Mouse (Mus musculus) forebrain, embryonic 12.5 days (tissue): Measurements from ENCODE around the gene Foxf1. TPM values are rescaled to one million over a fixed set of nuclear protein-coding genes. Genes with fewer than 3 reads are reported as not detected.

ENCODE experiments used
- ATAC-seq: fragments of 200-750 bp; cut with Nextera tagmentation; 2 replicates; pipeline ENCODE4 v1.8.0; 2017; ENCODE audit warnings: moderate TSS enrichment; ENCODE audit not compliant: low FRiP score
- H3K27ac ChIP-seq: fragments of 300-500 bp; sonication (generic); 2 replicates; pipeline ENCODE4 v1.5.1; 2016; ENCODE audit warnings: mild to moderate bottlenecking
- H3K27me3 ChIP-seq: fragments of 300-500 bp; sonication (generic); 2 replicates; pipeline ENCODE4 v1.6.1; 2016; ENCODE audit warnings: mild to moderate bottlenecking
- H3K36me3 ChIP-seq: fragments of 300-500 bp; sonication (generic); replicated peaks from 2 replicates; pipeline ENCODE4 v1.6.1; 2016; ENCODE audit warnings: mild to moderate bottlenecking
- H3K4me1 ChIP-seq: fragments of 300-500 bp; sonication (generic); 2 replicates; pipeline ENCODE4 v1.6.1; 2016
- H3K4me2 ChIP-seq: fragments of 300-500 bp; sonication (generic); 2 replicates; pipeline ENCODE4 v1.6.1; 2016; ENCODE audit warnings: mild to moderate bottlenecking, moderate library complexity
- H3K4me3 ChIP-seq: fragments of 300-500 bp; sonication (generic); replicated peaks from 2 replicates; pipeline ENCODE4 v1.5.1; 2016; ENCODE audit warnings: mild to moderate bottlenecking
- H3K9ac ChIP-seq: fragments of 300-500 bp; sonication (generic); 2 replicates; pipeline ENCODE4 v1.6.1; 2016; ENCODE audit warnings: mild to moderate bottlenecking
- H3K9me3 ChIP-seq: fragments of 300-500 bp; sonication (generic); 2 replicates; pipeline ENCODE4 v1.6.1; 2016
- WGBS: fragments of 180-500 bp; shearing (Covaris S2); methylation state at CpG from one replicate; pipeline ENCODE4 v1.1.7; 2016; 5-methylcytosine and 5-hydroxymethylcytosine counted together
- polyA plus RNA-seq: library from polyadenylated mRNA; unstranded; fragments of >200 nt; fragmentation: Nextera tagmentation; extraction: Ambion mirVana; gene quantifications from 2 replicates; pipeline ENCODE4 v1.2.1, GENCODE M21; 2016

Gene Foxf1
- polyA plus RNA-seq, 1 experiment from 2014 or later = 1.0 TPM

DNA sequence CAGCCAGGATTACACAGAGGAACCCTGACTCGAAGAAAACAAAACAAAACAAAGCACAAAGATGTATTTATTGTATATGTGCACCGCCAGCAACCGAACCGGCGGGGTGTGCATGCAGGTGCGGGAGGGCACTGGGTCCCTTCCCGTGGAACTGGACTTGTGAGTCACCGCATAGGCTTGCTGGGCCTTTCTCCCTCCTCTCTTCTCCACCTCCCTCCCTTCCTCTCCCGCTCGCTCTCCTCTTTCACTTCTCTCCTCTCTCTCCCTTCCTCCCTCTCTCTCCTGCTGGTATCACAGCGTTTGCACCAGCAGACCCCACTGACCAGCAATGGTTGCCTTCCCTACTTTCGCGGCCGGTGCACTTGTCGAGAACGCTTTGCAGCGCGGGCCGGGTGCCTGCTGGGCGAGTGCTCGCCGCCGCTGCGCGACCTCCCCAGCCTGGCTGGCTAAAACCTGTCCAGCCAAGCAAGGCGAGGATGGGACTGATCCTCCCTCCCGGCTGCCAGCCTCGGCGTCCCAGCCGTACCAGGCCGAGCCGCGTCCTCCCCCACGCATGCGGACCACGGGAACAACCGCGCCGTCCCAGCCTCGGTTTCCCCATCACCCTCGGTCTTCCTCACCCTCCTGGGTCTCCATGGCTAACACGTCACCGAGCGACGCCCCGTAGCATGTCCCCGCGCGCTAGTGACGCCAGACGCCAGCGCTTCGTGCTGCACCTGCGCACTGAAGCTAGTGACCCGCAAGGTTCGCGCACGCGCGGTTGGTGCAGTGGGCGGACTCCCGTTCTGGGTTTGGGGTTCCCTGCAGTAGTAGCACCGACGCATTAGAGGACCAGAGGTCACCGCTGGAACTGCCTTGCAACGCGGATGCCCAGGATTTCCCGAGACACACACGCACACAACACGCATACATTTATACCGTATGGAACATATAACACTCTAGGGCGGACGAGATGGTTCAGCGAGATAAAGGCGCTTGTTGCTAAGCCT lies 23.8 kb downstream of the Foxf1 start, which contains the start of gene Mthfsd:
Gene Mthfsd (minus strand): TSS at position 725 of the 989 bp plus-strand sequence.
- Histone ChIP-seq H3K27me3 (peaks cover 27% of the 10 kb centered on the region), H3K4me1 (peaks cover 15% of the 10 kb centered on the region), H3K4me2 (peak within 1 kb of the TSS; percentile 94), H3K4me3 (peak within 1 kb of the TSS; percentile 89), H3K9ac (peak within 1 kb of the TSS; percentile 92), H3K9me3 (no peaks in the 10 kb centered on the region), H3K36me3 (peaks cover 19% of the 10 kb centered on the region), H3K27ac (peak within 1 kb of the TSS; percentile 73)
- 1% methylated on average over 75 of the region's 75 CpGs for WGBS
- ATAC-seq = peak; percentile 92

DNA sequence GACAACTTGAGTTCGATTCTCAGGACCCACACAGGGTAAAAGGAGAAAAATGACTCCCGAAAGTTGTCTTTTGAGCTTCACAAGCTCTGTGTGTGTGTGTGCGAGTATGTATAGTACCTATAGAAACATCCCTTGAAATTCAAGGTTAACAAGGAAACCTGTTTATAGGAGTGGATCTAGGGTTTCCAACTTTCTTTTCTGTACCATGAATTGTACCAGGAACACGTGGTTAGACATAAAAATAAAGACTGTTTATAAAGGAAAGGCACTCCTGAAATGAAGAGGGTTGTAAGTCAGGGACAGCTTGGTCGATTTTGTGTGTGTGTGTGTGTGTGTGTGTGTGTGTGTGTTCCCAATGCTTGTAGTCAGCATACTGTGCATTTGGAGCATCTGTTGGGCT lies 24.5 kb downstream of the Foxf1 start:
- Histone ChIP-seq H3K4me3 (peak overlapping the region; percentile 89), H3K27ac (peak overlapping the region; percentile 31; the same call in 1 of the 2 replicates), H3K4me2 (peak overlapping the region; percentile 94), H3K36me3 (peaks cover 13% of the 10 kb centered on the region), H3K4me1 (peaks cover 17% of the 10 kb centered on the region), H3K27me3 (peaks cover 32% of the 10 kb centered on the region), H3K9me3 (no peaks in the 10 kb centered on the region), H3K9ac (peak overlapping the region; percentile 92)
- ATAC-seq = no peak
- WGBS = 16% methylated on average over 5 of the region's 5 CpGs

DNA sequence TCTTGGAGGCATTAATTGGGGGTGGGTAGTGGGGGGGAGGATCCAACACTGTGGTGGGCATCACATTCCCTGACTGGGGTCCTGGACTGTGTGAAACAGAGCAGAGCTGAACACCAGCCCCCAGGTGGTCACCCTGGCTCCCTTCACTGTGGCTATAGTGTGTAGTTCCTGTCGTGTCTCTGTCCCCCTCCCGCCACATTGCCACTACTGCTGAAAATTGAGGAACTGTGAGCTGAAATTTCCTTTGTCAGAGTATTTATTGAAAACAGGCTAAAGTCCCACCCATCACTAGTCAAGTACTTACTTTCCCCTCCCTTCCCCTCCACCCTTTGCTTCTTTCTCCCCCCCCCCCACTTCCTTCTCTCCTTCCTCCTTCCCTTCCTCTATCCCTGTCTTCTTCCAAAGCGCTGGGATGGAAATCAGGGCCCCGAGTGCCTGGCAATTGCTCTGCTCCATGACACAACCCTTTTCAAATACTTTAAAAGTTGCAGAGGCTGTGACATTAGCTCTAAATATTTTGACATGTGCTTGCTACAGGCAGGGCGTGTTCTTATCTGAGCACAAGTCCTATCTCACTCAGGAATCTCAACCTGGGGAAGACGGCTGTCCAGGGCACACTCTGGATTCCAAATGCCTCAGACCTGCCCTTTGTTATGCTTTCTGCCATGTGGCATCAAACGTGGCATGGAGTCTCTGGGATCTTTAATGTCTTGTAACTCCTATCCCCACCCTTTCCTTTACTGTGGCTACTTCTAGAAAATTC lies 27.1 kb downstream of the Foxf1 start:
- peaks cover 57% of the 10 kb centered on the region for H3K27me3 ChIP-seq
- no peak overlapping the region for H3K9ac ChIP-seq
- no peak overlapping the region for H3K27ac ChIP-seq
- WGBS = 51% methylated on average over 7 of the region's 7 CpGs
- H3K4me3 ChIP-seq = no peak overlapping the region
- no peaks in the 10 kb centered on the region for H3K9me3 ChIP-seq
- H3K36me3 ChIP-seq = no peaks in the 10 kb centered on the region
- H3K4me1 ChIP-seq = peaks cover 24% of the 10 kb centered on the region
- no peak for ATAC-seq
- no peak overlapping the region for H3K4me2 ChIP-seq

DNA sequence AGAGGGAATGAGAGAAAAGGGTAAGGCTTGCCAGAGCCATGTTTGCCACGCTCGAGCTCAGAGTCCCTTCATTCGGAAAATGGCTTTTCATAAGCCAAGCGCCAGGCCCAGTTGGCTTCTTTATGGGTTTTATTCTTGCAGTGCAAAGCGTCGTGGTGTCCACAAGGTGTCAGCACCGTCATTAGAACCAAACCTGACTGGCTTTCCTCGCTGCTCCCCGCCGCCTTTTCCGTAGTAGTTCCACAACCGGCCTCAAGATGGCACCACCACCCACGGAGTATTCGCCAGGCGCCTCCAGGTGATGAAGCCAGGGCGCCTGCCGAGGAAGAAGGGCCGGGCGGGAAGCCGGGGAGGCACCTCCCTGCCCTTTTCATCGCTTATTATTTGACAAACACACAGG lies 29.1 kb downstream of the Foxf1 start:
- peak; percentile 42 for ATAC-seq

DNA sequence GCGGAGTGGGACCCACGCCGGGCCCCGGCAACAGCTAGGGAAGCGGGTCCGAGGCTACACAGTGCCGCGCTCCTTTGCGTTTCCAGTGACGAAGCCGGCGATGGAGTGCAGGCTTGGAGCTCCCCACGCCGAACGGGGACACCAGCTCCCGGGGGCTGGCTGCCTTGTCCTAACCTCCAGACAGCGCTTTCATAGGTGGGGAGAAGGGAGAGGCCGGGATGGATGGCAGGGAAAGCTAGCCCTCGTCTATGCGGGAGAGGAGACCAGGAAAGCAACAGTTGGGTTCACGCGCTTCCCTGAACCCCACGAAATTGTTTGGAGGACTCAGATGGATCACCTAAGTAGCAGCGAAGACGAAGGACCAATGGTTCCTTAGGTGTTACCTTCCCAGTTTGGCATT lies 30.9 kb downstream of the Foxf1 start:
- Histone ChIP-seq H3K27me3 (peaks cover 94% of the 10 kb centered on the region), H3K4me3 (no peak overlapping the region), H3K27ac (no peak overlapping the region), H3K36me3 (no peaks in the 10 kb centered on the region), H3K9me3 (0 out of 2 replicates have a peak, but pooled peaks cover 6% of the 10 kb centered on the region), H3K9ac (no peak overlapping the region), H3K4me1 (peaks cover 25% of the 10 kb centered on the region), H3K4me2 (no peak overlapping the region)
- ATAC-seq = no peak
- WGBS = under 1% methylated on average over 25 of the region's 25 CpGs

More for the DNA sequence above, 29.1 kb downstream of the Foxf1 start:
- Histone ChIP-seq H3K27me3 (peaks cover 77% of the 10 kb centered on the region), H3K4me2 (peak overlapping the region; percentile 2; the same call in 1 of the 2 replicates), H3K9ac (no peak overlapping the region), H3K27ac (no peak overlapping the region), H3K36me3 (no peaks in the 10 kb centered on the region), H3K4me3 (no peak overlapping the region), H3K4me1 (peaks cover 25% of the 10 kb centered on the region), H3K9me3 (0 out of 2 replicates have a peak, but pooled peaks cover 6% of the 10 kb centered on the region)
- WGBS = under 1% methylated on average over 21 of the region's 21 CpGs

DNA sequence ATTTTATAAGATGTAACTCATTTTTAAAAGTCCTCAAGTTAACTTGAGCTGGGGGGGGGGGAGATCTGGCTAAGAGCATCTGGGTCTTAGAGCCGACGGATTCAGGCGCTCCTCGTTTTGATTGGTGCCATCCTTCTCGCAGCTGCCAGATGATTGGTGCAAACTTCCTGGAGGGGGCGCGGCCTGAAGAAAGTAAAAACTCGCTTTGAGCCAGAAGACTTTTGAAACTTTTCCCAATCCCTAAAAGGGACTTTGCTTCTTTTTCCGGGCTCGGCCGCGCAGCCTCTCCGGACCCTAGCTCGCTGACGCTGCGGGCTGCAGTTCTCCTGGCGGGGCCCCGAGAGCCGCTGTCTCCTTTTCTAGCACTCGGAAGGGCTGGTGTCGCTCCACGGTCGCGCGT lies 31.8 kb downstream of the Foxf1 start, which contains the start of gene Foxc2:
Gene Foxc2 (plus strand): TSS at position 224 of the 400 bp plus-strand sequence.
- WGBS = 0% methylated on average over 25 of the region's 25 CpGs
- no peak for ATAC-seq
- peak within 1 kb of the TSS; percentile 32; the same call in 1 of the 2 replicates for H3K27ac ChIP-seq
- peaks cover 96% of the 10 kb centered on the region for H3K27me3 ChIP-seq
- H3K4me2 ChIP-seq = peak within 1 kb of the TSS; percentile 62
- H3K9me3 ChIP-seq = 0 out of 2 replicates have a peak, but pooled peaks cover 6% of the 10 kb centered on the region
- peaks cover 25% of the 10 kb centered on the region for H3K4me1 ChIP-seq
- H3K9ac ChIP-seq = 0 out of 2 replicates have a peak within 1 kb of the TSS, but pooled peaks have one; percentile 9
- no peaks in the 10 kb centered on the region for H3K36me3 ChIP-seq
- peak within 1 kb of the TSS; percentile 41 for H3K4me3 ChIP-seq

DNA sequence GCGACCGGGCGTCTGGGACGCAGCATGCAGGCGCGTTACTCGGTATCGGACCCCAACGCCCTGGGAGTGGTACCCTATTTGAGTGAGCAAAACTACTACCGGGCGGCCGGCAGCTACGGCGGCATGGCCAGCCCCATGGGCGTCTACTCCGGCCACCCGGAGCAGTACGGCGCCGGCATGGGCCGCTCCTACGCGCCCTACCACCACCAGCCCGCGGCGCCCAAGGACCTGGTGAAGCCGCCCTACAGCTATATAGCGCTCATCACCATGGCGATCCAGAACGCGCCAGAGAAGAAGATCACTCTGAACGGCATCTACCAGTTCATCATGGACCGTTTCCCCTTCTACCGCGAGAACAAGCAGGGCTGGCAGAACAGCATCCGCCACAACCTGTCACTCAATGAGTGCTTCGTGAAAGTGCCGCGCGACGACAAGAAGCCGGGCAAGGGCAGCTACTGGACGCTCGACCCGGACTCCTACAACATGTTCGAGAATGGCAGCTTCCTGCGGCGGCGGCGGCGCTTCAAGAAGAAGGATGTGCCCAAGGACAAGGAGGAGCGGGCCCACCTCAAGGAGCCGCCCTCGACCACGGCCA lies 32.5 kb downstream of the Foxf1 start:
- peak; percentile 25; the same call in 1 of the 2 replicates for ATAC-seq
- Histone ChIP-seq H3K4me1 (peaks cover 25% of the 10 kb centered on the region), H3K36me3 (no peaks in the 10 kb centered on the region), H3K4me2 (peak overlapping the region; percentile 62), H3K27me3 (peaks cover 96% of the 10 kb centered on the region), H3K9ac (0 out of 2 replicates have a peak overlapping the region, but pooled peaks have one; percentile 9), H3K9me3 (0 out of 2 replicates have a peak, but pooled peaks cover 6% of the 10 kb centered on the region), H3K4me3 (peak overlapping the region; percentile 41), H3K27ac (peak overlapping the region; percentile 32; the same call in 1 of the 2 replicates)
- under 1% methylated on average over 55 of the region's 55 CpGs for WGBS

DNA sequence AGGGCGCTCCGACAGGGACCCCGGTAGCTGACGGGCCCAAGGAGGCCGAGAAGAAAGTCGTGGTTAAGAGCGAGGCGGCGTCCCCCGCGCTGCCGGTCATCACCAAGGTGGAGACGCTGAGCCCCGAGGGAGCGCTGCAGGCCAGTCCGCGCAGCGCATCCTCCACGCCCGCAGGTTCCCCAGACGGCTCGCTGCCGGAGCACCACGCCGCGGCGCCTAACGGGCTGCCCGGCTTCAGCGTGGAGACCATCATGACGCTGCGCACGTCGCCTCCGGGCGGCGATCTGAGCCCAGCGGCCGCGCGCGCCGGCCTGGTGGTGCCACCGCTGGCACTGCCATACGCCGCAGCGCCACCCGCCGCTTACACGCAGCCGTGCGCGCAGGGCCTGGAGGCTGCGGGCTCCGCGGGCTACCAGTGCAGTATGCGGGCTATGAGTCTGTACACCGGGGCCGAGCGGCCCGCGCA lies 33.0 kb downstream of the Foxf1 start:
- H3K27ac ChIP-seq = no peak overlapping the region
- peak overlapping the region; percentile 41 for H3K4me3 ChIP-seq
- H3K36me3 ChIP-seq = no peaks in the 10 kb centered on the region
- H3K9me3 ChIP-seq = 0 out of 2 replicates have a peak, but pooled peaks cover 6% of the 10 kb centered on the region
- H3K27me3 ChIP-seq = peaks cover 96% of the 10 kb centered on the region
- H3K4me1 ChIP-seq = peaks cover 25% of the 10 kb centered on the region
- H3K9ac ChIP-seq = no peak overlapping the region
- ATAC-seq = peak; percentile 12; the same call in 1 of the 2 replicates
- peak overlapping the region; percentile 62 for H3K4me2 ChIP-seq
- 1% methylated on average over 57 of the region's 62 CpGs for WGBS

DNA sequence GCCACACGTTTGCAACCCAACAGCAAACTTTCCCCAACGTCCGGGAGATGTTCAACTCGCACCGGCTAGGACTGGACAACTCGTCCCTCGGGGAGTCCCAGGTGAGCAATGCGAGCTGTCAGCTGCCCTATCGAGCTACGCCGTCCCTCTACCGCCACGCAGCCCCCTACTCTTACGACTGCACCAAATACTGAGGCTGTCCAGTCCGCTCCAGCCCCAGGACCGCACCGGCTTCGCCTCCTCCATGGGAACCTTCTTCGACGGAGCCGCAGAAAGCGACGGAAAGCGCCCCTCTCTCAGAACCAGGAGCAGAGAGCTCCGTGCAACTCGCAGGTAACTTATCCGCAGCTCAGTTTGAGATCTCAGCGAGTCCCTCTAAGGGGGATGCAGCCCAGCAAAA lies 33.7 kb downstream of the Foxf1 start:
- Histone ChIP-seq H3K4me2 (peak overlapping the region; percentile 62), H3K4me1 (peaks cover 25% of the 10 kb centered on the region)

DNA sequence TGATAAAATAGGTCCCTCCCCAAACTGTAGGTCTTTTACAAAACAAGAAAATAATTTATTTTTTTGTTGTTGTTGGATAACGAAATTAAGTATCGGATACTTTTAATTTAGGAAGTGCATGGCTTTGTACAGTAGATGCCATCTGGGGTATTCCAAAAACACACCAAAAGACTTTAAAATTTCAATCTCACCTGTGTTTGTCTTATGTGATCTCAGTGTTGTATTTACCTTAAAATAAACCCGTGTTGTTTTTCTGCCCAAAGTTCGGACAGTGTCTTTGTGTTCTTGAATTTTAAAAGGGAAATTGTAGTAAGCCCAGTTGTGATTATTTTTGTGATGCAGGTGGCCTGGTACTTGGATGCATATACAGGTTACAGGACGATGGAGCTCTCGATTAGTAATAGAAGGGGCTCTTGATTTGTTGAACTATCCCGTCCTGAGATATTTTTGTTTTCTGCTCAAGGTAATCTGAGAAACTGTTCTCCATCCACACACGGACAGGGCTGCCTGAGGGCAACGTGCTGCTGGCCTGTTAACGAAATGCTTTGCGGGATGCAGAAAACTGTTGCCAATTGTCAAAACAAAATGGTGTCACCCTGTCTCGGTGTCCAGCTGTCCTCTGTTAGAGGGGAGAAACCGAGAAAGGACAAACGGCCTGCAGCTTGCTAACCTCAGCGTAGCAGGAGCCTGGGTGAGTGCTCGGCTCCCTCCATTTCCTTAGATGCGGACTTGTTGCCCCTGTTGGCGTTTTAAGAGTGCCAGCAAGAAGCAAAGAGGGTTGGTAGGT lies 34.6 kb downstream of the Foxf1 start:
- H3K9ac ChIP-seq = no peak overlapping the region
- ATAC-seq = no peak

More for the DNA sequence above, 33.7 kb downstream of the Foxf1 start:
- ATAC-seq = no peak
- WGBS = under 1% methylated on average over 28 of the region's 28 CpGs
- 0 out of 2 replicates have a peak, but pooled peaks cover 6% of the 10 kb centered on the region for H3K9me3 ChIP-seq
- peak overlapping the region; percentile 41 for H3K4me3 ChIP-seq
- H3K27ac ChIP-seq = no peak overlapping the region
- no peaks in the 10 kb centered on the region for H3K36me3 ChIP-seq
- no peak overlapping the region for H3K9ac ChIP-seq
- peaks cover 96% of the 10 kb centered on the region for H3K27me3 ChIP-seq

More for the DNA sequence above, 34.6 kb downstream of the Foxf1 start:
- Histone ChIP-seq H3K9me3 (0 out of 2 replicates have a peak, but pooled peaks cover 6% of the 10 kb centered on the region), H3K27ac (no peak overlapping the region), H3K4me3 (peak overlapping the region; percentile 19), H3K4me1 (peaks cover 21% of the 10 kb centered on the region), H3K4me2 (no peak overlapping the region), H3K36me3 (no peaks in the 10 kb centered on the region), H3K27me3 (peaks cover 98% of the 10 kb centered on the region)
- 1% methylated on average over 18 of the region's 18 CpGs for WGBS
